Mouse (Mus musculus) 416B (cell line): ENCODE data around the gene Swsap1.

Source experiments
- DNase-seq: peaks from one replicate; pipeline ENCODE4 v3.0.0; 2011; ENCODE audit warnings: low read depth

Swsap1 gene

GRCm38 (mm10) chr9:21955570-21956281 is at the start of gene Swsap1:
Gene Swsap1, plus strand, starts transcription at chr9:21955755.
- peak; percentile 99 for DNase-seq

GRCm38 (mm10) chr9:21908216-21908615 is 47.3 kb upstream of the Swsap1 start:
- peak; percentile 77 for DNase-seq

DNA sequence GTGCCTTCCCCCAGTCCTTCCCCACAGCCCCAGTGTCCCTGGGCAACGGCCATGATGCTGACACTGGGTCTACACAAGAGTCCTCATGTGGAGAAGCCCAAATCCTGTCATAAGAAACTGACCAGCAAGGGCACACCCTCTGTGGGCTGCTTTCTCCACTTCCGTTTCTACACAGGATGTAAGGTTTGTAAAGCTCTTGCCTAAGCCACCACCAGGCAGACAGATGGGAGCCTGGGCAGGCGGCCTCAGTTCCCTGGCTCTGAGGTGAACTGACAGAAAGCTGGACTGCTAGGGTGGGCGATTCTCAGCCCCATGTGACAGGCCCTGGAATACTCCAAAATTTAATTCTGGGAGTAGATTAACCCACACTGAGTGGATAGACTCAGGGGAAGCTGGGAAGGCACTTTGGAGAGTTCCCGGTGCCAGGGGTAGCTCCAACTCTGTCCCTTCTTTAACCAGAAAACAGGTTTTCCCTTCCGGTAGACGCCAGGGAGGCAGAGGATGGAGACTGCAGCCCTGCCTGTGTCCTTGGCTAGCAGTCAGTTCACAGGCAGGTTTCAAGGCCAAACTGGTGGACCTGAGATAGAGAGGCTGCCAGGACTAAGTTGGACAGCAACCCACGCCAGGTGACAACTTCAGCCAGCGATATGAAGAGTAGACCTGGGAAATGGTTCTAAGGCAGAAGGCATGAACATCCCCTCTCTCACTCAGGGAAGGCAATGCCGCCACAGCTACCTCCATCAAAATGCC is 45.9 kb upstream of the Swsap1 start:
- peak; percentile 89 for DNase-seq

DNA sequence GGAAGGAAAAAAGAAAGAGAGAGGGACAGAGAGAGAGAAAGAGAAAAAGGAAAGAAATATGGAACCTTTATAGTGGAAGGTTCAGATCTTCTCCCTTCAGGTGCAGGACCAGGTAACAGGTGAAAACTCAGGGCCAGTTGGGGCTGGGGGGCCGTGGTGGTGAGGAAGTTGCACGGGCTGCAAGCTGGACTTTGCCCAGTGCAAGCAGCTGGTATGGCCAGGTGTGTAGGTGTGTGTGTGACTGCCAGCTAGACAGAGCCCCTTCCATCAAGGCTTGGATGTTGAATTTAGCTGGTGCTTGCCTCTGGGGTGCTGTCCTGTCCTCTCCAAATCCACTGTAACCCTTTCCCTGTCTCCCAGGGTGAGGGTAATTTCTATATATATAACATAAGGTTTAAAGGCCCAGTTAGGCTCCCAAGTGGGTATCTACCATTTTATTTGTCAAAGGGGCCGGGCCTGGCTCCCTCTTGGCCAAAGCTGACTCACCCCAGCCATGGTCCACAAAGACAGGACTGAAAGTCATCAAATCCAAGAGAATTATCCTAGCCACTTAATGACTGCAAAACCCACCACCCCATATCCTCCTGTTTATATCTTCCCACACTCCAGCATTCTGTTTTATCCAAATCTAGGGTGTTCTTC is 38.6 kb upstream of the Swsap1 start:
- DNase-seq = no peak

DNA sequence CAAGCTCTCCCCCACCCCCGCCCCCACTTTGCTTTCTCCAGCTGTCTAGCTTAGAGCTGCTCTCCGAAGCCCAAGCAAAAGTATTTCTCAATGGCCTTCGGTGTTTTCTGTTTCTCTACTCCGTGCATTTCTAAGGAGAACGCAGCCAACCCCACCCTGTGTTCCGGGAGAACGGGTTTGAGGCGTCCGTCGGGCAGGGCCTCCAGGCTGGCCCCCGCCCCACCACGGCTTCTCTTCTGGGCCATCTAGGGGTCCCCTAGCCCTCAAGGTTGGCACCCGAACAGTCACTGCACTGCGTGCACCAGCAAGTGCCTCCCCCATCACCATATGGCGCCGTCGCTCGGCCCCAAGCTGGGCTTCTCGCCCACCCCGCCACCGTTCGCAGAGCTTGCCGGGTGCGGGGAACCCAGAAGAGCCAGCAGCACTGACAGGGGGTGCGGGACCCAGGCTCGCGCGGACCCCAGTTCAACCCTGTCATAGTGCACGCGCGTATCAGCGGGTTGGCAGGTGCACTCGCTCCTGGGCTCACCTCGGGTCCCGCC is 38.0 kb upstream of the Swsap1 start:
- peak; percentile 37 for DNase-seq

GRCm38 (mm10) chr9:21918035-21918592 is 37.4 kb upstream of the Swsap1 start, which contains the start of gene Rab3d:
Gene Rab3d, minus strand, starts transcription at chr9:21918192.
- peak; percentile 98 for DNase-seq

GRCm38 (mm10) chr9:21918692-21919384 is 36.7 kb upstream of the Swsap1 start:
- DNase-seq = no peak

- peak; percentile 10 for DNase-seq
Measured at GRCm38 (mm10) chr9:21923036-21923435, 32.5 kb upstream of the Swsap1 start.

- DNase-seq = no peak
Measured at GRCm38 (mm10) chr9:21923490-21924098, 32.0 kb upstream of the Swsap1 start.

GRCm38 (mm10) chr9:21924099-21924493 is 31.5 kb upstream of the Swsap1 start:
- peak; percentile 99 for DNase-seq

DNA sequence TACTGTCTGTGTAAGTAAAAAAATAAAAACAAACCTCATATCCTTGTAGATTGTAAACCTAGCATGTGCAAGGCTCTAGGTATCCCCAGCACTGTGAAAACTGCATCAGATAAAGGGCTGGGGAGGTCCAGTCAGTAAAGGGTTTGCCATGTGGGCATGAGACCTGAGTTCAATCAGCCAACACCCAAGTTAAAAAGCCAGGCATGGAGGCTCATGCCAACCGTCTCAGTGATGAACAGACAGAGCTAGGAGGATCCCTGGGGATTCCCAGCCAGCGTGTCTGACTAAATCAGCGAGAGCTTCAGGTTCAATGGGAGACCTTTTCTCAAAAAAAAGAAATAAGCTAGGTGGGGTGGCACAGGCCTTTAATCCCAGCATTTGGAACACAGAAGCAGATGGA is 30.5 kb upstream of the Swsap1 start:
- DNase-seq = no peak

GRCm38 (mm10) chr9:21925506-21925905 is 30.0 kb upstream of the Swsap1 start:
- no peak for DNase-seq

GRCm38 (mm10) chr9:21926155-21926554 is 29.4 kb upstream of the Swsap1 start:
- peak; percentile 69 for DNase-seq

GRCm38 (mm10) chr9:21926784-21927183 is 28.8 kb upstream of the Swsap1 start:
- DNase-seq = peak; percentile 64

- peak; percentile 99 for DNase-seq
Measured at GRCm38 (mm10) chr9:21927208-21927753, 28.3 kb upstream of the Swsap1 start, which contains the start of the genes Ccdc159 and Tmem205. Gene Ccdc159, plus strand, starts transcription at chr9:21927471. Gene Tmem205, minus strand, starts transcription at chr9:21927556.

- DNase-seq = no peak
Measured at GRCm38 (mm10) chr9:21929208-21929607, 26.3 kb upstream of the Swsap1 start.

- no peak for DNase-seq
Measured at GRCm38 (mm10) chr9:21932006-21932405, 23.5 kb upstream of the Swsap1 start.

- DNase-seq = no peak
Measured at GRCm38 (mm10) chr9:21932445-21933137, 23.0 kb upstream of the Swsap1 start.

DNA sequence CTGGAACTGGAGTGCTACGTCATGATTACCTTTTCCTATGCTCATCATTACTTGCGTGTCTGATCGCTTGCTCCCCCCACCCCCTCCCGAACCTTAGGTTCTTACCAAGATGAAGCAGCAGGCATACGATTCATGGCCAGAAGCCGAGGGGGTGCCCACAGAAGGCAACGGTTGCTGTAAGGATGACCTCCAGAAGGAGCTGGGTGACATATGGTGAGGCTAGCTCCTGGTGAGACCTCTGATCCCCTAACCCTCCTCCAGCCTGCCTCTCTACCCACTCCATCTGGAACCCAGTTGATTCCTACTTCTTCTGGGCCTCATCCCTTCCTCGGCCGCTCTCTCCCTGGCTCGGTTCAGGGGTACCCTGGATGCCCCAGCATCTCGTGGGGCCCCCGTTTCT is 21.5 kb upstream of the Swsap1 start:
- DNase-seq = no peak

DNA sequence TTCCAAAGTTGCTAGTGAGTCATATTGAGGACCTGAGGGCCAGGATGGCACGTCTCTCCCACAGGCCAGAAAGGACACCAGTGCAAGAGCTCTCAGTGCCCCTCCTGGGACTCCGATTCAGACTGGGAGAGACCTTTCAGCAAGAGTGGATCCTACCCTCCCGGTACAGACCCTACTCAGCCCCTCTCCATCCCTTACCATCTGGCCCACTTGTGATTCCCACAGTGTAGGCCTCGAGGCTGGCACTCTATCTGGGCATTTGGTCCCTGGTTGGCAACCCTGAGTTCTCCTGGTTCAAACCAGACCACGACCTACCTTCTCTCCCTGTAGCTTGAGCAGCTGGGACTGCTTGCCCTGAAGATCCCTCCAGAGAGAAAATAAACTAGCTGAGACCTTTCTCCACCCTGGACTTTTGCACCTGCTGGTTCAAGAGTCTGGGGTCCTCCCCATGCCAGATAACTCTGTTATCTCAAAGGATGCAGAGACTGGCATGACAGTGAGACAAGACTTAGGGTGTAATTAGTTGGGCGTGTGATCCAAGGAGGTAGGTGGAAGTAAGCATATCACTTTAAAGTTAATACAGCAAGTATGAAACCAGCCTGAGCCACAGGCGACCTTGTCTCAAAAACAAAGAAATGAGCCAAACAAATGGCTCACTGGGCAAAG is 20.0 kb upstream of the Swsap1 start:
- DNase-seq = no peak
